In genomic region chr16:31934550-31935010, GRCm38 (mm10) we compare ENCODE assay signal across 8 mouse cellular contexts. TPM values are rescaled to one million over a fixed set of nuclear protein-coding genes. Genes with fewer than 3 reads are reported as not detected.
A peak's percentile ranks its signal among the peaks of the same experiment; 100 is the strongest.
DNase-seq lines count a peak whose midpoint lies in the region; ATAC-seq and TF ChIP-seq lines count a peak whose summit lies in the region.

No protein-coding gene starts in this region.

- H3K79me2 ChIP-seq in heart, adult 2 months (replicated peaks; ENCODE audit: control insufficient read depth, insufficient read depth, low read length): no peaks in the 10 kb centered on the region
- no peaks in the 10 kb centered on the region for H3K79me2 ChIP-seq in macrophage (ENCODE audit: inconsistent target)

- no peak for DNase-seq in heart, adult 2 months
- no peak for DNase-seq in heart, postnatal 4 days
- peak; percentile 29 for DNase-seq in Muller cell, postnatal 12 days (ENCODE audit: inconsistent ontology term)
- no peak for DNase-seq in urinary bladder, postnatal 10 days (ENCODE audit: low spot score)
- DNase-seq in yolk sac, embryonic 10.5 days (ENCODE audit: low spot score): no peak

- no peaks in the 10 kb centered on the region for H3K36me3 ChIP-seq in heart, adult 2 months (ENCODE audit: control insufficient read depth, insufficient read depth, low read length)
- H3K36me3 ChIP-seq in heart, embryonic 16.5 days (ENCODE audit: control insufficient read depth, insufficient read depth): no peaks in the 10 kb centered on the region
- H3K36me3 ChIP-seq in macrophage (ENCODE audit: inconsistent target): no peaks in the 10 kb centered on the region

- H3K27ac ChIP-seq in heart, adult 2 months: no peak overlapping the region
- no peak overlapping the region for H3K27ac ChIP-seq in heart, embryonic 16.5 days (ENCODE audit: low read length)
- H3K27ac ChIP-seq in macrophage: peak overlapping the region; percentile 74

- H3K4me2 ChIP-seq in heart, embryonic 16.5 days (ENCODE audit: low read depth, low read length): peak overlapping the region; percentile 71

- peaks cover 4% of the 10 kb centered on the region; the same call in 1 of the 2 replicates for H3K27me3 ChIP-seq in heart, adult 2 months (ENCODE audit: control insufficient read depth, insufficient read depth, low read length)
- H3K27me3 ChIP-seq in heart, embryonic 16.5 days (ENCODE audit: control insufficient read depth, insufficient read depth, low read length): peaks cover 24% of the 10 kb centered on the region

- TF ChIP-seq EP300 in heart, adult 2 months (IDR thresholded peaks at IDR 0.05; ENCODE audit: insufficient read depth, low read depth, low read length): no peak

- no peaks in the 10 kb centered on the region for H3K4me1 ChIP-seq in heart, adult 2 months (ENCODE audit: control insufficient read depth, insufficient read depth, low read length)
- H3K4me1 ChIP-seq in heart, embryonic 16.5 days (ENCODE audit: control insufficient read depth, insufficient read depth, low read length): peaks cover 16% of the 10 kb centered on the region

- intact Hi-C loops in heart, adult 2 months (cut with DNase I): no loop called here

- H3K4me3 ChIP-seq in heart, adult 2 months: peak overlapping the region; percentile 68; the same call in 1 of the 2 replicates
- peak overlapping the region; percentile 47; the same call in 1 of the 2 replicates for H3K4me3 ChIP-seq in heart, embryonic 16.5 days (ENCODE audit: low read length)
- H3K4me3 ChIP-seq in macrophage (ENCODE audit: inconsistent target): peak overlapping the region; percentile 36

- no peaks in the 10 kb centered on the region; the same call in 1 of the 2 replicates for H3K9me3 ChIP-seq in heart, embryonic 16.5 days (replicated peaks; ENCODE audit: control insufficient read depth, low read length)

- TF ChIP-seq POLR2A in heart, adult 2 months (IDR thresholded peaks at IDR 0.05; ENCODE audit: insufficient read depth, low read depth, low read length): no peak

- WGBS in heart, adult 2 months: 50% methylated on average over 13 of the region's 13 CpGs
- 30% methylated on average over 13 of the region's 13 CpGs for WGBS in heart, embryonic 16.5 days
- 50% methylated on average over 11 of the region's 13 CpGs for WGBS in macrophage (ENCODE audit: missing documents)

- no peak for ATAC-seq in heart, embryonic 16.5 days (replicated peaks; ENCODE audit: extremely low read depth, insufficient read depth, low FRiP score)
- no peak for ATAC-seq in megakaryocyte progenitor cell, adult 5-6 weeks (replicated peaks; ENCODE audit: poor library complexity)

- TF ChIP-seq CTCF in heart, adult 2 months (IDR thresholded peaks at IDR 0.05): no peak

- H3K9ac ChIP-seq in heart, adult 2 months (ENCODE audit: low read depth, low read length): no peak overlapping the region
- peak overlapping the region; percentile 38; the same call in 1 of the 2 replicates for H3K9ac ChIP-seq in heart, embryonic 16.5 days (ENCODE audit: low read length)

RNA-seq across cellular contexts. Expression of gene Pigz, which starts 0.9 kb away (rescaled TPM):
- total RNA-seq in heart, adult 2 months (2021): 1 to 10 TPM; 1.7 to 2.3 TPM
- polyA plus RNA-seq in heart, adult 2 months (2012; rRNA removed): 2.4 and 2.9 TPM in 2 replicates
- total RNA-seq in heart, postnatal 4 days (2021): 1 to 10 TPM; 1.0 to 1.2 TPM
- polyA plus RNA-seq in heart, embryonic 16.5 days (2015; fragmentation: Nextera tagmentation; extraction: Ambion mirVana): 0.71 and 1.4 TPM in 2 replicates
- total RNA-seq in macrophage (2018; cell fraction: chromatin; rRNA removed): 10 to 100 TPM in 6 of 26 experiments, 1 to 10 TPM in 18, under 1 TPM in 2; 0.50 to 16.7 (median 5.5) TPM
- total RNA-seq in macrophage (2018; cell fraction: cytosol; rRNA removed): 10 to 100 TPM in 8 of 26 experiments, 1 to 10 TPM in 18; 2.1 to 16.2 (median 5.9) TPM
- 10 to 100 TPM in 12 of 26 experiments, 1 to 10 TPM in 13, under 1 TPM in 1; 0.38 to 24.0 (median 7.7) TPM for total RNA-seq in macrophage (2018; cell fraction: nucleus; rRNA removed)
- polyA plus RNA-seq in macrophage (2018): 2.8 to 3.6 TPM (median 2.9 TPM) in 3 replicates
- not detected in 2 replicates for total RNA-seq in megakaryocyte progenitor cell, adult 5-6 weeks (2015)
- total RNA-seq in megakaryocyte progenitor cell, adult 5-6 weeks (2017): not detected in 2 replicates

RNA-seq across cellular contexts. Expression of gene 0610012G03Rik, which starts 13.7 kb away (rescaled TPM):
- 10 to 100 TPM; 69.9 to 75.4 TPM for total RNA-seq in heart, adult 2 months (2021)
- polyA plus RNA-seq in heart, adult 2 months (2012; rRNA removed): 86.3 and 88.9 TPM in 2 replicates
- total RNA-seq in heart, postnatal 4 days (2021): 10 to 100 TPM; 60.4 to 66.7 TPM
- 121 and 127 TPM in 2 replicates for polyA plus RNA-seq in heart, embryonic 16.5 days (2015; fragmentation: Nextera tagmentation; extraction: Ambion mirVana)
- total RNA-seq in macrophage (2018; cell fraction: chromatin; rRNA removed): 10 to 100 TPM in 13 of 26 experiments, 1 to 10 TPM in 13; 2.1 to 31.2 (median 9.4) TPM
- 10 to 100 TPM; 43.3 to 93.4 (median 71.3) TPM for total RNA-seq in macrophage (2018; cell fraction: cytosol; rRNA removed)
- total RNA-seq in macrophage (2018; cell fraction: nucleus; rRNA removed): 10 to 100 TPM in 20 of 26 experiments, 1 to 10 TPM in 6; 7.3 to 54.3 (median 17.0) TPM
- polyA plus RNA-seq in macrophage (2018): 30.6 to 67.1 TPM (median 53.4 TPM) in 3 replicates
- total RNA-seq in megakaryocyte progenitor cell, adult 5-6 weeks (2015): 22.7 and 28.3 TPM in 2 replicates
- total RNA-seq in megakaryocyte progenitor cell, adult 5-6 weeks (2017): 10.3 and 14.1 TPM in 2 replicates

RNA-seq across cellular contexts. Expression of gene Ncbp2, which starts 13.7 kb away (rescaled TPM):
- total RNA-seq in heart, adult 2 months (2021): 10 to 100 TPM; 24.3 to 25.9 TPM
- polyA plus RNA-seq in heart, adult 2 months (2012; rRNA removed): 7.9 and 17.5 TPM in 2 replicates
- total RNA-seq in heart, postnatal 4 days (2021): 10 to 100 TPM; 25.5 to 29.0 TPM
- polyA plus RNA-seq in heart, embryonic 16.5 days (2015; fragmentation: Nextera tagmentation; extraction: Ambion mirVana): 64.4 and 64.5 TPM in 2 replicates
- 10 to 100 TPM in 19 of 26 experiments, 1 to 10 TPM in 7; 3.5 to 39.6 (median 17.1) TPM for total RNA-seq in macrophage (2018; cell fraction: chromatin; rRNA removed)
- 10 to 100 TPM; 24.6 to 44.5 (median 36.8) TPM for total RNA-seq in macrophage (2018; cell fraction: cytosol; rRNA removed)
- 10 to 100 TPM in 23 of 26 experiments, 1 to 10 TPM in 3; 8.0 to 44.1 (median 20.0) TPM for total RNA-seq in macrophage (2018; cell fraction: nucleus; rRNA removed)
- 39.9 to 50.1 TPM (median 49.5 TPM) in 3 replicates for polyA plus RNA-seq in macrophage (2018)
- total RNA-seq in megakaryocyte progenitor cell, adult 5-6 weeks (2015): 39.7 and 43.1 TPM in 2 replicates
- 48.3 and 51.4 TPM in 2 replicates for total RNA-seq in megakaryocyte progenitor cell, adult 5-6 weeks (2017)

RNA-seq across cellular contexts. Expression of gene Meltf, which starts 56.0 kb away (rescaled TPM):
- total RNA-seq in heart, adult 2 months (2021): not detected
- 0.23 TPM in 1 of 2 replicates, not detected in the other for polyA plus RNA-seq in heart, adult 2 months (2012; rRNA removed)
- total RNA-seq in heart, postnatal 4 days (2021): under 1 TPM in 1 of 2 experiments, not detected in 1; 0.07 TPM
- polyA plus RNA-seq in heart, embryonic 16.5 days (2015; fragmentation: Nextera tagmentation; extraction: Ambion mirVana): 0.05 and 0.16 TPM in 2 replicates
- total RNA-seq in macrophage (2018; cell fraction: chromatin; rRNA removed): not detected
- total RNA-seq in macrophage (2018; cell fraction: cytosol; rRNA removed): not detected
- not detected for total RNA-seq in macrophage (2018; cell fraction: nucleus; rRNA removed)
- polyA plus RNA-seq in macrophage (2018): not detected in 3 replicates
- not detected in 2 replicates for total RNA-seq in megakaryocyte progenitor cell, adult 5-6 weeks (2015)
- not detected in 2 replicates for total RNA-seq in megakaryocyte progenitor cell, adult 5-6 weeks (2017)
